Mouse (Mus musculus) neural tube, embryonic 12.5 days (tissue): Measurements from ENCODE around the gene Inka1. TPM values are rescaled to one million over a fixed set of nuclear protein-coding genes. Genes with fewer than 3 reads are reported as not detected.

Experiments used
- ATAC-seq: fragments of 200-750 bp; cut with Nextera tagmentation; 2 replicates; pipeline ENCODE4 v1.8.0; 2017; ENCODE audit warnings: low read depth, mild to moderate bottlenecking, moderate TSS enrichment, moderate library complexity; ENCODE audit not compliant: low FRiP score
- H3K27ac ChIP-seq: fragments of 300-500 bp; sonication (generic); 2 replicates; pipeline ENCODE4 v1.5.1; 2016
- H3K27me3 ChIP-seq: fragments of 300-500 bp; sonication (generic); replicated peaks from 2 replicates; pipeline ENCODE4 v1.6.1; 2016; ENCODE audit warnings: mild to moderate bottlenecking
- H3K36me3 ChIP-seq: fragments of 300-500 bp; sonication (generic); 2 replicates; pipeline ENCODE4 v1.6.1; 2016; ENCODE audit warnings: mild to moderate bottlenecking
- H3K4me1 ChIP-seq: fragments of 300-500 bp; sonication (generic); 2 replicates; pipeline ENCODE4 v1.6.1; 2016
- H3K4me2 ChIP-seq: fragments of 300-500 bp; sonication (generic); replicated peaks from 2 replicates; pipeline ENCODE4 v1.6.1; 2016; ENCODE audit warnings: mild to moderate bottlenecking
- H3K4me3 ChIP-seq: fragments of 300-500 bp; sonication (generic); 2 replicates; pipeline ENCODE4 v1.5.1; 2016
- H3K9ac ChIP-seq: fragments of 300-500 bp; sonication (generic); 2 replicates; pipeline ENCODE4 v1.6.1; 2016; ENCODE audit warnings: mild to moderate bottlenecking
- H3K9me3 ChIP-seq: fragments of 300-500 bp; sonication (generic); 2 replicates; pipeline ENCODE4 v1.6.1; 2016; ENCODE audit warnings: mild to moderate bottlenecking
- WGBS: fragments of 180-500 bp; shearing (Covaris S2); methylation state at CpG from one replicate; pipeline ENCODE4 v1.1.7; 2016; 5-methylcytosine and 5-hydroxymethylcytosine counted together
- polyA plus RNA-seq: library from polyadenylated mRNA; unstranded; fragments of >200 nt; fragmentation: Nextera tagmentation; extraction: Ambion mirVana; gene quantifications from 2 replicates; pipeline ENCODE4 v1.2.1, GENCODE M21; 2016

Inka1 gene
- polyA plus RNA-seq, 1 experiment from 2014 or later = 42.3 TPM

- Histone ChIP-seq H3K9me3 (no peaks in the 10 kb centered on the region), H3K27me3 (no peaks in the 10 kb centered on the region), H3K9ac (peak within 1 kb of the TSS; percentile 98), H3K27ac (peak within 1 kb of the TSS; percentile 77), H3K4me3 (peak within 1 kb of the TSS; percentile 98), H3K4me2 (peak within 1 kb of the TSS; percentile 87), H3K4me1 (peaks cover 24% of the 10 kb centered on the region), H3K36me3 (no peaks in the 10 kb centered on the region)
- WGBS = under 1% methylated on average over 51 of the region's 51 CpGs
- peak; percentile 99 for ATAC-seq
Observed at GRCm38 (mm10) chr9:108001922-108002770, 16.5 kb upstream of the Inka1 start, which contains the start of gene Ip6k1. Ip6k1 (plus strand) TSS chr9:108002501.

GRCm38 (mm10) chr9:107996049-107996448, 10.4 kb upstream of the Inka1 start, which contains the start of gene Gm20662:
Gm20662 (plus strand) TSS chr9:107996349.
- no peaks in the 10 kb centered on the region for H3K36me3 ChIP-seq
- no peak within 1 kb of the TSS for H3K9ac ChIP-seq
- ATAC-seq = no peak
- H3K27me3 ChIP-seq = no peaks in the 10 kb centered on the region
- no peak within 1 kb of the TSS for H3K4me3 ChIP-seq
- H3K4me2 ChIP-seq = no peak within 1 kb of the TSS
- no peak within 1 kb of the TSS for H3K27ac ChIP-seq
- no peaks in the 10 kb centered on the region for H3K9me3 ChIP-seq
- no peaks in the 10 kb centered on the region for H3K4me1 ChIP-seq
- 85% methylated on average over 5 of the region's 5 CpGs for WGBS

- 95% methylated on average over 21 of the region's 21 CpGs for WGBS
- Histone ChIP-seq H3K4me3 (no peak overlapping the region), H3K4me1 (no peaks in the 10 kb centered on the region), H3K4me2 (no peak overlapping the region), H3K27ac (no peak overlapping the region), H3K27me3 (no peaks in the 10 kb centered on the region), H3K9me3 (no peaks in the 10 kb centered on the region), H3K36me3 (no peaks in the 10 kb centered on the region), H3K9ac (no peak overlapping the region)
- no peak for ATAC-seq
Observed at GRCm38 (mm10) chr9:107995513-107995912, 9.8 kb upstream of the Inka1 start.

GRCm38 (mm10) chr9:107994464-107994863, 8.8 kb upstream of the Inka1 start:
- Histone ChIP-seq H3K36me3 (no peaks in the 10 kb centered on the region), H3K4me2 (no peak overlapping the region), H3K9ac (no peak overlapping the region), H3K9me3 (no peaks in the 10 kb centered on the region), H3K27me3 (no peaks in the 10 kb centered on the region), H3K27ac (no peak overlapping the region), H3K4me1 (no peaks in the 10 kb centered on the region), H3K4me3 (no peak overlapping the region)
- WGBS = 70% methylated on average over 2 of the region's 2 CpGs
- ATAC-seq = no peak

GRCm38 (mm10) chr9:107993013-107993412, 7.3 kb upstream of the Inka1 start:
- no peak overlapping the region for H3K4me2 ChIP-seq
- H3K9me3 ChIP-seq = no peaks in the 10 kb centered on the region
- H3K27me3 ChIP-seq = no peaks in the 10 kb centered on the region
- H3K36me3 ChIP-seq = no peaks in the 10 kb centered on the region
- no peak overlapping the region for H3K27ac ChIP-seq
- H3K4me1 ChIP-seq = no peaks in the 10 kb centered on the region
- no peak overlapping the region for H3K4me3 ChIP-seq
- ATAC-seq = no peak
- WGBS = 78% methylated on average over 11 of the region's 11 CpGs
- H3K9ac ChIP-seq = no peak overlapping the region

- no peaks in the 10 kb centered on the region for H3K27me3 ChIP-seq
- no peak within 1 kb of the TSS for H3K27ac ChIP-seq
- H3K4me2 ChIP-seq = no peak within 1 kb of the TSS
- H3K36me3 ChIP-seq = no peaks in the 10 kb centered on the region
- H3K4me1 ChIP-seq = no peaks in the 10 kb centered on the region
- H3K9ac ChIP-seq = no peak within 1 kb of the TSS
- H3K4me3 ChIP-seq = no peak within 1 kb of the TSS
- 57% methylated on average over 2 of the region's 2 CpGs for WGBS
- H3K9me3 ChIP-seq = no peaks in the 10 kb centered on the region
- no peak for ATAC-seq
Observed at GRCm38 (mm10) chr9:107992197-107992596, 6.5 kb upstream of the Inka1 start, which contains the start of gene Cdhr4. Cdhr4 (plus strand) TSS chr9:107992497.

GRCm38 (mm10) chr9:107987950-107988349, 2.3 kb upstream of the Inka1 start:
- Histone ChIP-seq H3K9me3 (no peaks in the 10 kb centered on the region), H3K4me1 (peaks cover 23% of the 10 kb centered on the region; the same call in 1 of the 2 replicates), H3K9ac (no peak overlapping the region), H3K27me3 (peaks cover 24% of the 10 kb centered on the region), H3K36me3 (no peaks in the 10 kb centered on the region), H3K27ac (no peak overlapping the region), H3K4me2 (no peak overlapping the region), H3K4me3 (no peak overlapping the region)
- WGBS = 69% methylated on average over 3 of the region's 3 CpGs
- no peak for ATAC-seq

GRCm38 (mm10) chr9:107986376-107986775, 697 bp upstream of the Inka1 start:
- Histone ChIP-seq H3K4me3 (peak overlapping the region; percentile 62), H3K27me3 (peaks cover 24% of the 10 kb centered on the region), H3K36me3 (no peaks in the 10 kb centered on the region), H3K4me1 (peaks cover 36% of the 10 kb centered on the region), H3K27ac (no peak overlapping the region), H3K9me3 (no peaks in the 10 kb centered on the region), H3K4me2 (peak overlapping the region; percentile 88), H3K9ac (no peak overlapping the region)
- 6% methylated on average over 18 of the region's 18 CpGs for WGBS
- peak; percentile 74 for ATAC-seq

GRCm38 (mm10) chr9:107984754-107985055, 974 bp downstream of the Inka1 start:
- 64% methylated on average over 9 of the region's 9 CpGs for WGBS
- 0 out of 2 replicates have a peak overlapping the region, but pooled peaks have one; percentile 42 for H3K27ac ChIP-seq
- H3K9ac ChIP-seq = peak overlapping the region; percentile 59
- peak overlapping the region; percentile 88 for H3K4me2 ChIP-seq
- H3K27me3 ChIP-seq = peaks cover 24% of the 10 kb centered on the region
- H3K4me1 ChIP-seq = peaks cover 40% of the 10 kb centered on the region
- no peak for ATAC-seq
- H3K9me3 ChIP-seq = no peaks in the 10 kb centered on the region
- peak overlapping the region; percentile 62 for H3K4me3 ChIP-seq
- no peaks in the 10 kb centered on the region for H3K36me3 ChIP-seq

- Histone ChIP-seq H3K27me3 (peaks cover 24% of the 10 kb centered on the region), H3K27ac (0 out of 2 replicates have a peak overlapping the region, but pooled peaks have one; percentile 1), H3K4me1 (peaks cover 40% of the 10 kb centered on the region), H3K36me3 (no peaks in the 10 kb centered on the region), H3K4me2 (peak overlapping the region; percentile 88), H3K4me3 (peak overlapping the region; percentile 62), H3K9me3 (no peaks in the 10 kb centered on the region), H3K9ac (0 out of 2 replicates have a peak overlapping the region, but pooled peaks have one; percentile 17)
- WGBS = 66% methylated on average over 19 of the region's 19 CpGs
- ATAC-seq = no peak
Observed at GRCm38 (mm10) chr9:107984052-107984753, 1.5 kb downstream of the Inka1 start.

- 44% methylated on average over 4 of the region's 4 CpGs for WGBS
- Histone ChIP-seq H3K9ac (0 out of 2 replicates have a peak overlapping the region, but pooled peaks have one; percentile 29), H3K4me1 (peaks cover 40% of the 10 kb centered on the region), H3K4me2 (peak overlapping the region; percentile 88), H3K27me3 (peaks cover 24% of the 10 kb centered on the region), H3K9me3 (no peaks in the 10 kb centered on the region), H3K4me3 (peak overlapping the region; percentile 62), H3K27ac (peak overlapping the region; percentile 69), H3K36me3 (no peaks in the 10 kb centered on the region)
- no peak for ATAC-seq
Observed at GRCm38 (mm10) chr9:107983421-107983890, 2.2 kb downstream of the Inka1 start.
